Comparison of ENCODE assay signal across 29 mouse cellular contexts in genomic region chr9:83568125-83568524, GRCm38 (mm10). TPM values are rescaled to one million over a fixed set of nuclear protein-coding genes. Genes with fewer than 3 reads are reported as not detected.
DNase-seq lines count a peak whose midpoint lies in the region; ATAC-seq and TF ChIP-seq lines count a peak whose summit lies in the region.
"Had no signal": no experiment of that assay in that cellular context is flagged by ENCODE, and none has a peak within 500 bp of the region (broad histone marks: within the 10 kb centered on the region; RNA-seq: fewer than 3 reads in every experiment).

No protein-coding gene starts in this region.

- no peak overlapping the region for H3K9ac ChIP-seq in forebrain, embryonic 11.5 days (ENCODE audit: low read length)
- H3K9ac ChIP-seq: heart, embryonic 15.5 days; kidney, embryonic 15.5 days; liver, embryonic 15.5 days; lung, embryonic 15.5 days had no signal

- no peaks in the 10 kb centered on the region for H3K79me2 ChIP-seq in macrophage (ENCODE audit: inconsistent target)

- no peak overlapping the region for H3K4me2 ChIP-seq in forebrain, embryonic 11.5 days (ENCODE audit: low read depth, low read length, severe bottlenecking)
- H3K4me2 ChIP-seq: heart, embryonic 15.5 days; kidney, embryonic 15.5 days; liver, embryonic 15.5 days; lung, embryonic 15.5 days had no signal

- H3K36me3 ChIP-seq in forebrain, embryonic 11.5 days (ENCODE audit: control insufficient read depth, insufficient read depth, low read length): no peaks in the 10 kb centered on the region
- no peaks in the 10 kb centered on the region for H3K36me3 ChIP-seq in forebrain, embryonic 10.5 days (replicated peaks)
- no peaks in the 10 kb centered on the region for H3K36me3 ChIP-seq in macrophage (ENCODE audit: inconsistent target)
- H3K36me3 ChIP-seq: heart, embryonic 10.5 days; heart, embryonic 15.5 days; kidney, embryonic 15.5 days; liver, embryonic 15.5 days; lung, embryonic 15.5 days had no signal

- H3K4me1 ChIP-seq in forebrain, embryonic 11.5 days (replicated peaks; ENCODE audit: control insufficient read depth, insufficient read depth, low read length): peaks cover 4% of the 10 kb centered on the region; the same call in 1 of the 2 replicates
- peaks cover 45% of the 10 kb centered on the region for H3K4me1 ChIP-seq in forebrain, embryonic 10.5 days
- H3K4me1 ChIP-seq in embryonic fibroblast, embryonic 13.5 days (ENCODE audit: control insufficient read depth, insufficient read depth, low read length): peaks cover 19% of the 10 kb centered on the region

- TF ChIP-seq CTCF in embryonic fibroblast, embryonic 13.5 days (IDR thresholded peaks at IDR 0.05; ENCODE audit: borderline replicate concordance, insufficient read depth, low read length): no peak

- no peak overlapping the region for H3K27ac ChIP-seq in forebrain, embryonic 11.5 days (ENCODE audit: low read depth, low read length)
- no peak overlapping the region for H3K27ac ChIP-seq in forebrain, embryonic 10.5 days
- peak overlapping the region; percentile 86; the same call in 1 of the 2 replicates for H3K27ac ChIP-seq in embryonic fibroblast, embryonic 13.5 days (ENCODE audit: insufficient read depth, low read length)
- peak overlapping the region; percentile 13; the same call in 1 of the 2 replicates for H3K27ac ChIP-seq in macrophage
- H3K27ac ChIP-seq: heart, embryonic 10.5 days; heart, embryonic 15.5 days; kidney, embryonic 15.5 days; liver, embryonic 15.5 days; stomach, postnatal 0 days had no signal

- WGBS in forebrain, embryonic 11.5 days: 95% methylated on average over 5 of the region's 5 CpGs
- 92% methylated on average over 5 of the region's 5 CpGs for WGBS in forebrain, embryonic 10.5 days
- 89% methylated on average over 5 of the region's 5 CpGs for WGBS in macrophage (ENCODE audit: missing documents)

- no peak for ATAC-seq in forebrain, embryonic 11.5 days (replicated peaks; ENCODE audit: low FRiP score)
- ATAC-seq: hindbrain, embryonic 16.5 days; midbrain, embryonic 16.5 days; Patski had no signal

- peak; percentile 39 for DNase-seq in forebrain, embryonic 11.5 days (ENCODE audit: low spot score)
- DNase-seq in forebrain, embryonic 10.5 days (ENCODE audit: extremely low spot score, low spot score): no peak
- peak; percentile 30 for DNase-seq in lung, postnatal 36 days
- no peak for DNase-seq in lung, postnatal 14 days
- DNase-seq in adrenal gland, postnatal 4 days (ENCODE audit: low spot score in 2 of 2): no peak
- DNase-seq in cerebellum, postnatal 10 days: no peak
- DNase-seq: adrenal gland, postnatal 10 days; cerebellum, adult 11-12 months; cerebellum, adult 9-11 months; gastrocnemius, postnatal 36 days; kidney, adult 18-20 months; kidney, postnatal 25 days; right cerebral cortex, adult 18-20 months; spleen, adult 18-20 months; thymus, adult 18-20 months; thymus, postnatal 25 days had no signal

- no peaks in the 10 kb centered on the region for H3K27me3 ChIP-seq in forebrain, embryonic 11.5 days (ENCODE audit: control insufficient read depth, insufficient read depth, low read length)
- H3K27me3 ChIP-seq in forebrain, embryonic 10.5 days (ENCODE audit: poor library complexity, severe bottlenecking): no peaks in the 10 kb centered on the region
- H3K27me3 ChIP-seq: heart, embryonic 15.5 days; kidney, embryonic 15.5 days; liver, embryonic 15.5 days; lung, embryonic 15.5 days; megakaryocyte, embryonic 14.5 days; Patski had no signal

- H3K9me3 ChIP-seq in forebrain, embryonic 11.5 days (ENCODE audit: control insufficient read depth, low read length): no peaks in the 10 kb centered on the region
- no peaks in the 10 kb centered on the region for H3K9me3 ChIP-seq in forebrain, embryonic 10.5 days
- H3K9me3 ChIP-seq: heart, embryonic 10.5 days; heart, embryonic 15.5 days; kidney, embryonic 15.5 days; liver, embryonic 15.5 days; lung, embryonic 15.5 days; megakaryocyte, embryonic 14.5 days had no signal

- no peak for TF ChIP-seq POLR2A in embryonic fibroblast, embryonic 13.5 days (IDR thresholded peaks at IDR 0.05; ENCODE audit: low read depth, low read length)

- no peak overlapping the region for H3K4me3 ChIP-seq in forebrain, embryonic 11.5 days (ENCODE audit: low read depth, low read length)
- H3K4me3 ChIP-seq in forebrain, embryonic 10.5 days: no peak overlapping the region
- H3K4me3 ChIP-seq in embryonic fibroblast, embryonic 13.5 days (ENCODE audit: insufficient read depth, low read length): no peak overlapping the region
- H3K4me3 ChIP-seq in macrophage (ENCODE audit: inconsistent target): no peak overlapping the region
- H3K4me3 ChIP-seq: heart, embryonic 10.5 days; heart, embryonic 15.5 days; kidney, embryonic 15.5 days; liver, embryonic 15.5 days; lung, embryonic 15.5 days had no signal

RNA-seq across cellular contexts. Expression of gene Sh3bgrl2, which starts 20.0 kb away (rescaled TPM):
- 13.2 TPM in 2 replicates for polyA plus RNA-seq in forebrain, embryonic 11.5 days (2014; fragmentation: Nextera tagmentation; extraction: Ambion mirVana)
- polyA plus RNA-seq in forebrain, embryonic 10.5 days (2016; fragmentation: Nextera tagmentation; extraction: Ambion mirVana): 10.9 and 12.1 TPM in 2 replicates
- 14.4 and 18.4 TPM in 2 replicates for polyA plus RNA-seq in embryonic fibroblast, embryonic 13.5 days (2011; ENCODE audit: insufficient read length, low read depth, missing spikeins)
- 100 to 1,000 TPM in 15 of 26 experiments, 10 to 100 TPM in 11; 11.8 to 652 (median 135) TPM for total RNA-seq in macrophage (2018; cell fraction: chromatin; rRNA removed)
- 100 to 1,000 TPM in 4 of 26 experiments, 10 to 100 TPM in 22; 16.4 to 198 (median 40.7) TPM for total RNA-seq in macrophage (2018; cell fraction: cytosol; rRNA removed)
- total RNA-seq in macrophage (2018; cell fraction: nucleus; rRNA removed): 100 to 1,000 TPM in 17 of 26 experiments, 10 to 100 TPM in 9; 17.2 to 430 (median 182) TPM
- 28.6 to 35.8 TPM (median 33.4 TPM) in 3 replicates for polyA plus RNA-seq in macrophage (2018)
- 10 to 100 TPM; 17.0 to 23.5 TPM for total RNA-seq in adrenal gland, postnatal 4 days (2021)
- total RNA-seq: MEL had no signal

Comparison
In these comparisons a context has a peak if more than half of its experiments do, and no peak if none do; other contexts are left out.
1. DNase-seq: peak in forebrain, embryonic 11.5 days (single experiment) and lung, postnatal 36 days (single experiment); none in forebrain, embryonic 10.5 days (single experiment), lung, postnatal 14 days (single experiment), adrenal gland, postnatal 4 days (0 of 2) and cerebellum, postnatal 10 days (0 of 2).
2. H3K27ac ChIP-seq: peak in embryonic fibroblast, embryonic 13.5 days (single experiment) and macrophage (single experiment); none in forebrain, embryonic 11.5 days (single experiment) and forebrain, embryonic 10.5 days (single experiment).